Mouse (Mus musculus) testis, postnatal 10 days (tissue): ENCODE measurements at regions not wholly inside any gene's neighbourhood (a gene's known extent, or its start where the extent isn't known, plus 50 kb on each side); places are given as distances from the start of the nearest gene placed in this dataset.

ENCODE experiments used
- DNase-seq: peaks from one replicate; pipeline ENCODE4 v3.0.0; 2021; ENCODE audit warnings: low spot score

DNA sequence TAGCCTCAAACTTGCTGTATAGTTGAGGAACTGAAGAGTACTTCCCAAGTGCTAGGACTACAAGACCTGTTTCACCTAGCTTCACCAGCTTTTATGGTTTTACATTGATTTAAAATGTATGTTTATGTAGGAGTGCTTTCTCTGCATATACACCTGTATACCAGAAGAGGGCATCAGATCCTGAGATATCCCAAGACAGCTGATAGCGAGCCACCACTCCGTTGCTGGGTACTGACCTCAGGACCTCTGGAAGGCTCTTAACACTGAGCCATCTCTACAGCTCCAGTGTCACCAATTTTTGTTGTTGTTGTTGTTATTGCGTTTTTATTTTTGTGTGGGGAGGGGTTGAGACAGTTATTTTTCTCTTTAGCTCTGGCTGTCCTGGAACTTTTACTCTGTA is 55.9 kb upstream of the Ddx3x start:
- DNase-seq = no peak

GRCm38 (mm10) chrX:13226429-13226828 is 54.3 kb upstream of the Ddx3x start:
- DNase-seq = no peak

DNA sequence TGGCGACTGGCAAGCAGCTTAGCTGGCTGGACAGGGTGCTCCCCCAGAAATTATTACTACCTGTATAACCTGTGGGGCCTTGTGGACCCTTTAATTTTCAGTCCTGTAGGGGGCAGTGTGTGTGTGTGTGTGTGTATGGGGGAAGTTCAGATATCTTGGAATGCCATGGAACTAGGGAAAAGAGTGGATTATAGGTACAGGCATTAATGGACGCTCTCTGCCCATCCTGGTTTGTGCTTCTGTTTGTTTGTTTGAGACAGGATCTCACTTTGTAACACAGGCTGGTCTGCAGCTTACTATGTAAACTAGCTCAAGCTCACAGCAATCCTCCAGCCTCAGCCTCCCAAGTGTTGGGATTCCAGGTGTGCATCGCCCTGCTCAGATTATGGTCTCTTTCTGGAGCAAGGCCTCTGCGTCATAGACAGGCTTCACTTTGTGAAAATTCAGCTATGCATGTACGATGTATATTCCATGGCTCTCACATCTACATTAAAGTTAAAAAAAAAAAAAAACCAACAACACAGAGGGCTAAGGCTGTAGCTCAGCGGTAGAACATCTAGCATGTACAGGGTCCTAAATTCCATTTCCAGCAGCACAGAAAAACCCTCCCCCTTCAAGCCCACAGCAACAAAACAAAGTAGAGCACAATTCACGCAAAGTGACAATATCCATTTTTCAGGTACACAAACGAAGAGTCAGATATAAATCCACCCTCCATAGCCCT is 50.7 kb upstream of the Ddx3x start:
- peak; percentile 58 for DNase-seq

GRCm38 (mm10) chrX:13230615-13231179 is 50.1 kb upstream of the Ddx3x start:
- DNase-seq = peak; percentile 62
